Mouse (Mus musculus) liver, embryonic 13.5 days (tissue): Measurements from ENCODE around the gene Cuedc2. TPM values are rescaled to one million over a fixed set of nuclear protein-coding genes. Genes with fewer than 3 reads are reported as not detected.

Experiments
- ATAC-seq: fragments of 200-750 bp; cut with Nextera tagmentation; 2 replicates; pipeline ENCODE4 v1.8.0; 2017; ENCODE audit warnings: low read depth, mild to moderate bottlenecking, moderate number of reproducible peaks, moderate library complexity
- DNase-seq: peaks from one replicate; pipeline ENCODE4 v3.0.0; 2022
- H3K27ac ChIP-seq: fragments of 300-500 bp; sonication (generic); 2 replicates; pipeline ENCODE4 v1.5.1; 2015; ENCODE audit warnings: moderate library complexity, mild to moderate bottlenecking, inconsistent platforms
- H3K27me3 ChIP-seq: fragments of 300-500 bp; sonication (generic); 2 replicates; pipeline ENCODE4 v1.6.1; 2015; ENCODE audit warnings: mild to moderate bottlenecking, inconsistent platforms
- H3K36me3 ChIP-seq: fragments of 300-500 bp; sonication (generic); 2 replicates; pipeline ENCODE4 v1.6.1; 2015; ENCODE audit warnings: mild to moderate bottlenecking, inconsistent platforms
- H3K4me1 ChIP-seq: fragments of 300-500 bp; sonication (generic); replicated peaks from 2 replicates; pipeline ENCODE4 v1.6.1; 2015; ENCODE audit warnings: inconsistent platforms
- H3K4me2 ChIP-seq: fragments of 300-500 bp; sonication (generic); 2 replicates; pipeline ENCODE4 v1.6.1; 2015; ENCODE audit warnings: inconsistent platforms, mild to moderate bottlenecking, moderate library complexity
- H3K4me3 ChIP-seq: fragments of 300-500 bp; sonication (generic); replicated peaks from 2 replicates; pipeline ENCODE4 v1.5.1; 2015; ENCODE audit warnings: mild to moderate bottlenecking, inconsistent platforms
- H3K9ac ChIP-seq: fragments of 300-500 bp; sonication (generic); 2 replicates; pipeline ENCODE4 v1.6.1; 2015; ENCODE audit warnings: mild to moderate bottlenecking, inconsistent platforms
- H3K9me3 ChIP-seq: fragments of 300-500 bp; sonication (generic); replicated peaks from 2 replicates; pipeline ENCODE4 v1.6.1; 2016; ENCODE audit warnings: inconsistent platforms
- WGBS: fragments of 180-500 bp; shearing (Covaris S2); methylation state at CpG from one replicate; pipeline ENCODE4 v1.1.7; 2015; ENCODE audit not compliant: insufficient replicate concordance; 5-methylcytosine and 5-hydroxymethylcytosine counted together
- polyA plus RNA-seq: library from polyadenylated mRNA; unstranded; fragments of >200 nt; fragmentation: Nextera tagmentation; extraction: Ambion mirVana; gene quantifications from 2 replicates; pipeline ENCODE4 v1.2.1, GENCODE M21; 2015

The Cuedc2 gene
- polyA plus RNA-seq, 1 experiment from 2014 or later: 85.6 TPM

DNA sequence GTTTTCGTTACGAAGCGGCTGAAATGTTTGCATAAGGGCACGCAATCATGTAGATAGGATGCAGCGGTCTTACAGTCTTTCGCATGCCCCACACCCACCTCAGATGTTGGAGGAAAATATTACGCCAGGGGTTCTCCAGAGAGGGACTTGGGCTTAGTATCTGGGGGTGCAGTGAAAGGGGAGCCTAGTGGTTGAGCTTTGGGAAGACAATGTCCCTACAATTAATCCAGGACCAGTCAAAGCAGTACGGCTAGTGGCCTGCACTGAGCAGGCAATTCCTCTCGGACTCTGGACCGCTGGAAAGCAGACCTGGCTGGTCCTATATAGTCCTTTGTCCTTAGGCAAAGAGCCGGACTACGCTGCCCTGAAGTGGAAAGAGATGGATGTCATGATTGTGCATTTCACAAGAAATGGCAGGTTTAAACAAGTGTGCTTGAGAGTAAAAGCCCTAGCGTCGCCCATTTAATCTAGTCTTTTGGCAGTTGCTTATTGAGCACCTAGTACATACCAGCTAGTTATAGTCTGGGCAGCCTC is 10.9 kb downstream of the Cuedc2 start:
- ATAC-seq: no peak
- Histone ChIP-seq H3K27me3 (peaks cover 56% of the 10 kb centered on the region), H3K27ac (peak overlapping the region; percentile 91; the same call in 1 of the 2 replicates), H3K36me3 (peaks cover 20% of the 10 kb centered on the region), H3K4me3 (peak overlapping the region; percentile 82), H3K9me3 (no peaks in the 10 kb centered on the region), H3K9ac (peak overlapping the region; percentile 83), H3K4me2 (peak overlapping the region; percentile 100), H3K4me1 (peaks cover 46% of the 10 kb centered on the region)
- WGBS: 24% methylated on average over 14 of the region's 14 CpGs
- DNase-seq: no peak

DNA sequence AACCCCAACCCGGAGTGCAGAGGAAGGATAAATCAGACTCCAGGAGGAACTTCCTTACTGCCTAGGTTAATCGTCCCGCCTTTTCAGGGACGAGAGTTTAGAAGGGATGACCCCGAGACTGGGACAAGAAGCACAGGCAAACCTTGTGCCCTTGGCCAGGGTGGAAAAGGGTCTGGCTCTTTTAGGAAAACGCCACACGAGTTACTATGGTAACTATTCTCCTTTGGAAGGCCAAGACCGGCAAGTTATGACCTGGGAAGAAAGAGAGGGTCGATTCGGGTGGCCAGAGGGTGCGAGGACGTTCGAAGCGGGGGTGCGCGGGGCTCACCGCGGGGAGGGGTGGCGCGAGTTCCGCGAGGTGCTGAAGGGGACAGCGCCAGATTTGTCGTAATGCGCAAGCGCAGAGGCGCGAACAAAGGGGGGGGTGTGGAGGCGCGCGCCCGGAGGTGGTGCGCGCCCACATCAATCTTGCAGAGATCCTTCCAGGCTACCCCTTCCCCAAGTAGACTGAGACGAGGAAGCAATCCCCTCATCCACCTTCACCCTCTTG is 11.7 kb downstream of the Cuedc2 start, which contains the start of gene Psd:
Psd (minus strand) TSS at position 401 of the 550 bp plus-strand sequence.
- H3K4me2 ChIP-seq: peak within 1 kb of the TSS; percentile 100
- H3K27me3 ChIP-seq: peaks cover 64% of the 10 kb centered on the region
- peaks cover 18% of the 10 kb centered on the region for H3K36me3 ChIP-seq
- H3K9me3 ChIP-seq: no peaks in the 10 kb centered on the region
- peaks cover 46% of the 10 kb centered on the region for H3K4me1 ChIP-seq
- peak within 1 kb of the TSS; percentile 82 for H3K4me3 ChIP-seq
- peak within 1 kb of the TSS; percentile 83 for H3K9ac ChIP-seq
- ATAC-seq (no peak), DNase-seq (peak; percentile 45)
- 1% methylated on average over 35 of the region's 35 CpGs for WGBS
- peak within 1 kb of the TSS; percentile 91 for H3K27ac ChIP-seq

DNA sequence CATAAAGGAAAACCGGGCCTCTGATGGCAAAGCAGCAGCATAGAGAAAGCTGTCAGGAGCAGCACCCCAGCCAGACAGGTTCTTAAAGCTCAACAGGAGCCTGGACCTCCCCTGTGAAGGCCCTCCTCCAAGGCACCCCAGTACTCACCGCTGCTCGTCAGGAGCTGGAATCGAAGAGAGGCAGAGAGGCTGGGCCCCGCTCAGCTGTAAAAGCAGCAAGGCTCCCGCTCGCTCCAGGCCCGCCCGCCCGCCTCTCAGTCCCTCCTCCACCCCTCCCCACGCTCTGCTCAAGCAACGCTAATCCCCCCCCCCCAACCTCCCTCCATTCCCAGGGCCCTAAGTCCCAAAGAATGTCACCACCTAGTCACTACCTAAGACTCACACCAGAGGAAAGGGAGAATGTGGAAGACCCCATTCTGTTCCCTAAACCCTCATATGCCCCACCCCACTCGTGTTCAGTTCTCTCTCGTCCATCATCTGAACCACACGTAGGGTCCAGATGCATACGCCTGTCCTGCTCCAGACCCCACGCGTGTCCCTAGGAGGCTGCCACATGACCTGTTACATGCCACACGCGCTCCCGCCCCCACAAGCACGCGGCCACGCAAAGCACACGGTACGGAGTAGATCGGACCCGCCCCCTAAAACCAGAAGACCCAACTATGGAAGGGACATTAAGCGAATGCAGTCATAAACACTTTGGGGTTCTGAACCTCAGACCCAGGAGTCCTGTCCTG is 12.3 kb downstream of the Cuedc2 start:
- no peak overlapping the region for H3K9ac ChIP-seq
- no peak overlapping the region for H3K4me3 ChIP-seq
- no peaks in the 10 kb centered on the region for H3K9me3 ChIP-seq
- peaks cover 12% of the 10 kb centered on the region for H3K36me3 ChIP-seq
- H3K4me1 ChIP-seq: peaks cover 46% of the 10 kb centered on the region
- no peak overlapping the region for H3K27ac ChIP-seq
- WGBS: 7% methylated on average over 29 of the region's 29 CpGs
- H3K27me3 ChIP-seq: peaks cover 70% of the 10 kb centered on the region
- ATAC-seq (no peak), DNase-seq (no peak)
- H3K4me2 ChIP-seq: peak overlapping the region; percentile 100; the same call in 1 of the 2 replicates

DNA sequence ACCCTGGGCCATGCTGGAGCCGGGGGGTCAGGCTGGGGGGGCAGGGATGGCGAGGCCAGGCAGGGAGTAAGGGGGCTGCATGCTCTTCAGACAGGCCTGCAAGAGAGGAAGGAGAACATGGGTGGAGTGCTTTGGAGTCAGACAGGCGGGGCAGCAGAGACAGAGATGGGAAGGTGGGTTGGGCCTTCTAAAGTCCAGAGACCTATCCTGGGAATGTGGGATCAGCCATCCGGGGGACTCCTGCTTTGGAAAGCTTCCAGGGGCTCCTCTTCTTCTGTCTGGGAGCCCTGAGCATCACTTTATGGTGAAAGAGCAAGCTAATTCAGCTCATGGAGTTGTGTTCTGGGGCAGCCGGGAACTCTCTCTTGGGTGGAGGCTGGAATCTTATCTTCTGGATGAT is 13.6 kb downstream of the Cuedc2 start:
- WGBS: 47% methylated on average over 5 of the region's 5 CpGs
- Histone ChIP-seq H3K27me3 (peaks cover 83% of the 10 kb centered on the region), H3K4me3 (no peak overlapping the region), H3K9ac (no peak overlapping the region), H3K4me1 (peaks cover 38% of the 10 kb centered on the region), H3K9me3 (no peaks in the 10 kb centered on the region), H3K27ac (no peak overlapping the region), H3K36me3 (no peaks in the 10 kb centered on the region), H3K4me2 (no peak overlapping the region)
- no peak for DNase-seq
- ATAC-seq: no peak

DNA sequence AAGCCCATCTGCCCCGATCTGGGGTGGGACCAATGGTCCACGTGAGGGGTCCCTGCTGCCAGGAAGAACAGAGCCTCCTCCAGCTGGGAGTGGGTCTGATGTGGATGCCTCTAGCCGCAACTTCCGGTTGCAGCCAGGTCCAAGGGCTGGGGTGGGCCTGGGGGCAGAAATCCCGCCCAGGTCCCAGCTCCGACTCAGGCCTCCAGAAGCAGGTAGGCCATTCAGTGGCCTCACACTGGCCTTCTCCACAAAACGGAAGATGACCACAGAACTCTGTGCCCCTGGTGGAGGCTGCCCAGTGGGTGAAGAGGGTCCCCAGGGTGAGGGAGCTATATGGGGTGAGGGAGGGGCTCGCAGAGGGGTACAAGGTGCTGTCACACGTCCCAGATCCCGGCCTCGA is 14.1 kb downstream of the Cuedc2 start:
- H3K4me2 ChIP-seq: no peak overlapping the region
- H3K36me3 ChIP-seq: no peaks in the 10 kb centered on the region
- peaks cover 35% of the 10 kb centered on the region for H3K4me1 ChIP-seq
- H3K9me3 ChIP-seq: no peaks in the 10 kb centered on the region
- ATAC-seq (no peak), DNase-seq (no peak)
- H3K27me3 ChIP-seq: peaks cover 88% of the 10 kb centered on the region
- WGBS: 55% methylated on average over 11 of the region's 11 CpGs
- no peak overlapping the region for H3K4me3 ChIP-seq
- H3K27ac ChIP-seq: no peak overlapping the region
- no peak overlapping the region for H3K9ac ChIP-seq

DNA sequence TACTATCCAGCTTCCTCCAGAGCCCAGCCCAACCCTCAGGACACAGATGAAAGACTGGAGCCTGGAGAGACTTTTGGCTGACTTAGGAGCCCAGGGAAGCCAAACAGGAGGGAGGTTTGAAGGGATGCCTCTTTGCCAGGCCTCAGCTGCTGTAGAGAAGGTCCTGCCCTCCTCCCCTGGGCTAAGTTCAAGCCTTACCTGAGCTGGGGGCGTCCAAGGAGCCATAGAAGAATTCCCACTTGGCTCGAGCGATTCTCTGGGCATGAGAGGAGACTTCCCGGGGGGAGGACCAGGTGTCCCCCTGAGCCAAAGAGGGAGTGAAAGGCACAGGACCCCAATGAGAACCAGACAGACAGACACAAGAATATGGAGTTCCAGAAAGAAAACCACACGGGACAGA is 14.8 kb downstream of the Cuedc2 start:
- DNase-seq (no peak), ATAC-seq (no peak)
- WGBS: 52% methylated on average over 5 of the region's 5 CpGs
- Histone ChIP-seq H3K27me3 (peaks cover 90% of the 10 kb centered on the region), H3K36me3 (no peaks in the 10 kb centered on the region), H3K4me2 (no peak overlapping the region), H3K4me3 (no peak overlapping the region), H3K9me3 (no peaks in the 10 kb centered on the region), H3K9ac (no peak overlapping the region), H3K27ac (no peak overlapping the region), H3K4me1 (peaks cover 35% of the 10 kb centered on the region)

DNA sequence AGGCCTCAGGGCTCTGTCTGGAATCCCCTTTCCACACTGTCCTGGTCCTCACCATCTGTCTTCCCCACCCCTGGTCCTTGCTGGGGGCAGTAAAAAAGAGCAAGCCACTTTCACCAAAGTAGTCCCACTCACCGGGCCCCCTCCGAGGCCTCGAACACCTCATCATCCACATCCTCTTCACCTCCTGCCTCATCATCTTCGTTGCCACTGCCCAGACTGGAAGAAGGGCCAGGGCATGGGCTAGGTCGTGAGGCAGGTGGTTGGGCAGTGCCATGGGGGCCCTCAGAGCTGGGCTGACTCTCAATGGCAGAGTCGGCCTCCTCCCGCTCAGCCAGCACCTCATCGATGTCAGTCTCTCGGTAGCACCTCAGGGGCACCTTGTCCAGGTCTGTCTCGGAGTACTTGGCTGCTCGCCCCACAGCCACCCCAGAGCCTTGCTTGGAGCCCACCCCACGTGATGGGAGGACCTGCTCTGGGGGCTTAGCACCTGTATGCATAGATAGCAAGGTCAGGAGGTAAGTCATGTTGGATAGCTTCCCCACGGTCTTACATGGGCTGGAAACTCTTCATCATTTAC is 15.4 kb downstream of the Cuedc2 start:
- Histone ChIP-seq H3K27me3 (peaks cover 96% of the 10 kb centered on the region), H3K4me1 (peaks cover 39% of the 10 kb centered on the region), H3K9me3 (no peaks in the 10 kb centered on the region), H3K36me3 (no peaks in the 10 kb centered on the region), H3K4me3 (no peak overlapping the region), H3K27ac (no peak overlapping the region), H3K9ac (no peak overlapping the region), H3K4me2 (no peak overlapping the region)
- ATAC-seq (no peak), DNase-seq (no peak)
- WGBS: 67% methylated on average over 13 of the region's 13 CpGs

DNA sequence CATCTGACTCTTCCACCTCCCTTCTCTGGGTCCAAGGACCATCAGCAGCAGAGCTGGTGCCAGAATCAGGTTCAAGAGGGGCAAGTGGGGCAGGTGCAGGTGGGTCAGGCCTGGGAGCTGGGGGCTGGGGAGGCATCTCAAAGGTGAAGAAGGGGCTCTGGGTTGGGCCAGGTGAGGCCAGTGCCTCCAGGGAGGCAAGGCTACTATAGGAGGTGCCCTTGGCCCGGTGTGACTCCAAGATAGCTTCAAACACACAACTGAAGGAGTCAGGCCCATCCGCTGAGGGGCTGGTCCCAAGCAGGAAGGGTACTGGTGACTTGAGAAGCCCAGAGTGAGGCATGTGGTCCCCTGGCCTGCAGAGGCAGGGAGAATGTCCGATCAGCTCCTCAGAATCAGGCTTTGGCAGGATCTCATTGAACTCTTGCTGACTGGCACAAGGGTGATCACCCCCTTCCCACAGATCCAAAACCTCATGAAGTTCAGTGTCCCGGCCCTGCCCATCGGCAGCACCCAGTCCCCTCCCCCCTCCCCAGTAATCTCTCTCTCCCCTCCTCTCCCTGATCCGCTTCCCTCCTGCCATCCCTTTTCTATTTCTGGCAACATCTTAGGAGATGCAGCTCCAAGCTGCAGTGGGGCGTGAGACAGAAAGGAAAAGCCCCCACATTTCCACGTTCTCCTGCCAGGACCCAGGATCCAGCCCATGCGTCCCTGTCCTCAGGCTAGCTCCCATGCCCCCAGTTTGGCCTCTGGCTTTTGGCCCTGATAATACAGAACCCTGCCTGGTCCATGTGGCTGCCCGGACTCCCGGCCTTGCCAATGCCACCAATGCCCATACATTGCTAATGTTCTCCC is 16.1 kb downstream of the Cuedc2 start:
- peaks cover 100% of the 10 kb centered on the region for H3K27me3 ChIP-seq
- H3K4me3 ChIP-seq: no peak overlapping the region
- H3K9me3 ChIP-seq: no peaks in the 10 kb centered on the region
- no peaks in the 10 kb centered on the region for H3K36me3 ChIP-seq
- no peak overlapping the region for H3K4me2 ChIP-seq
- WGBS: 60% methylated on average over 11 of the region's 11 CpGs
- H3K27ac ChIP-seq: no peak overlapping the region
- ATAC-seq: no peak
- no peak for DNase-seq
- H3K9ac ChIP-seq: no peak overlapping the region
- peaks cover 40% of the 10 kb centered on the region for H3K4me1 ChIP-seq

DNA sequence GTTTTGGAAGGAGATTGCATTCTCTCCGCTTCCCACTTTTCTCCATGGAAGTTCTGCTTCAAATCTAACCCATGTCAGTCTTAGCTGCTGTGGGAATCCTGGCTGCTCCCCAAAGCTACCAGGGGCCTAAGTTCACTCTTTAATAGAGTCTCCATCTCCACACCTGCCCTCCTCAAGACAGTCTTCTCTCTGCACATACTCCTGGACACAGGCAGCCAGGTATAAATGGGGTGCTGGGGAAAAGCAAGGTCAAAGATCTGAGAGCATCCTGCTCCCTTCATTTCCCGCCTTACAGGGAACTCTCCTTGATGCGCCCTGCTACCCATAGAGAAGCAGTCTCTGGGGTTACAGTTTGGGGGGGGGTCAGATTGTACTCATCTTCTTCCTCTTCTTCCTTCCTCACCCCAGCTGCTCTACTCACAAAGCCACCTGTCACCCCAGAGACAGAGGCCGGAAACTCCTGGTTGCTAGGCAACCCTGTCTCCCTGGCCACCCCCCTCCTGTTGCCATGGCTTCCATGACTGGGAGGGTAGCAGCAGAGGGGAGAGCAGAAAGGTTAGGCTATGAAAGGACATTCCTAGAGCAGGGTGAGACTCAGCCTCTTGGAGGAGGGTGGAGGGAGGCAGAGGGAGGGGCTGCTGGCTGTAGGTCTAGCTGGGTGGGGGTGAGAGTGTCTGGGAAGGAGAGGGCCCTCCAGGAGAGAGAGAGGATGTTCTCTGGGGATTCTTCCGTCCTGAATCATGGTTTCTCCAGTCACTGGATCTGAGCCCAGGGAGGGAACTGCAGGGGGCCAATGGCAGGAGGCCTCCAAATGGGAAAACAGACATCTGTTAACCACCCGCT is 17.2 kb downstream of the Cuedc2 start:
- Histone ChIP-seq H3K27me3 (peaks cover 100% of the 10 kb centered on the region), H3K27ac (no peak overlapping the region), H3K9me3 (no peaks in the 10 kb centered on the region), H3K4me1 (peaks cover 40% of the 10 kb centered on the region), H3K9ac (no peak overlapping the region), H3K4me3 (no peak overlapping the region), H3K4me2 (no peak overlapping the region), H3K36me3 (no peaks in the 10 kb centered on the region)
- no peak for ATAC-seq
- DNase-seq: no peak
- WGBS: 26% methylated on average over 6 of the region's 6 CpGs

DNA sequence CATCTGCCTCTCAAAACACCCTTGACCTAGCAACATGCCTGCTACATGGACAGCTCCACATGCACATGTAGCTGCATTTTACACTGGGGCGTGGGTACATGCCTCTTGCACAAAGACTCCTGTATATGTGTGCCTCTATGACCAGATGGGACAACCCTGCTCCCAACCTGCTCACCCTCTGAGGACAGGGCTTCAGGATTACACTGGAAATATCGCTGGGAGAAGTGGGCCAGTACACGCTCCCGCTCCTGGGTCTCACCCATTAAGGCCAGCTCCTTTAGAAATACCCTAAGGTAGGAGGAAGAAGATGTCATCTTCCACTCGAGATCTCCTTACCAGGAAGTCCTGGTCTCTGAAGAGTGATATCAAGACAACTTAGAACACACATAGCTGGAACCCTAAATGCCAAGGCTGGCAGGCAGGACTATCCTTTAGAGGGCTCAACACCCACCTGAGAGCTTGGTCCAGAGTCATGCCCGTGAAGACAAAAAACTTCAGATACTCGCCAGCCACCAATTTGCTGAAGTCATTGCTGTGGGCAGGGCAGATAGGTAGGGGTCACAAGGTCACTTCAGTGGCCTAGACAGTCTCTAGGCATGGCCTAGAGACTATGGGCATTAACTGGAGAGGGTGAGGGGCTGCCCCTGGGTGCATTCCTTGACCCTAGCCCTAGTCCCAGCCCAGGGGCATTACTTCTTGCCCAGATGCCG is 18.3 kb downstream of the Cuedc2 start:
- no peak overlapping the region for H3K4me3 ChIP-seq
- no peaks in the 10 kb centered on the region for H3K36me3 ChIP-seq
- H3K9ac ChIP-seq: no peak overlapping the region
- WGBS: 59% methylated on average over 8 of the region's 8 CpGs
- peaks cover 100% of the 10 kb centered on the region for H3K27me3 ChIP-seq
- ATAC-seq (no peak), DNase-seq (no peak)
- no peak overlapping the region for H3K4me2 ChIP-seq
- H3K27ac ChIP-seq: no peak overlapping the region
- H3K4me1 ChIP-seq: peaks cover 50% of the 10 kb centered on the region
- H3K9me3 ChIP-seq: no peaks in the 10 kb centered on the region
